Mouse (Mus musculus) lung, postnatal 4 days (tissue): ENCODE results near the gene Mindy2.

Experiments
- DNase-seq, 2 experiments: peaks; one replicate each; pipeline ENCODE4 v3.0.0; 2021

Mindy2 gene

DNA sequence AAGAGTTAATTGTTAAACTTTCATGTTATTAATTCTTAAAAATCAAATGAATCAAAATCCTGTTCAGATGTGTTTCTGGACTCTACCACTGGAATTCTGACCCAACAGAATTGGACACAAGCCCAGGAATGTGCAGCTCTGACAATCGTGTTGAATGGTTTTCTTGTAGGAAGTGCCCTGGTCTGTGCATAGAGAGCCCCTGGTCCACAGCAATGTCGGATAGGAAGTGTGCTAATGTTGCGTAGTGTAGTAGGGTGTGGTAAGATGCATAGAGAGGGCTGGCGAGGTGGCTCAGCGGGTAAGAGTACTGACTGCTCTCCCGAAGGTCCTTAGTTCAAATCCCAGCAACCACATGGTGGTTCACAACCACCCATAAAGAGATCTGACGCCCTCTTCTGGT is 9.8 kb upstream of the Mindy2 start:
- DNase-seq, result peak in 1 of 2 experiments; percentile 10

DNA sequence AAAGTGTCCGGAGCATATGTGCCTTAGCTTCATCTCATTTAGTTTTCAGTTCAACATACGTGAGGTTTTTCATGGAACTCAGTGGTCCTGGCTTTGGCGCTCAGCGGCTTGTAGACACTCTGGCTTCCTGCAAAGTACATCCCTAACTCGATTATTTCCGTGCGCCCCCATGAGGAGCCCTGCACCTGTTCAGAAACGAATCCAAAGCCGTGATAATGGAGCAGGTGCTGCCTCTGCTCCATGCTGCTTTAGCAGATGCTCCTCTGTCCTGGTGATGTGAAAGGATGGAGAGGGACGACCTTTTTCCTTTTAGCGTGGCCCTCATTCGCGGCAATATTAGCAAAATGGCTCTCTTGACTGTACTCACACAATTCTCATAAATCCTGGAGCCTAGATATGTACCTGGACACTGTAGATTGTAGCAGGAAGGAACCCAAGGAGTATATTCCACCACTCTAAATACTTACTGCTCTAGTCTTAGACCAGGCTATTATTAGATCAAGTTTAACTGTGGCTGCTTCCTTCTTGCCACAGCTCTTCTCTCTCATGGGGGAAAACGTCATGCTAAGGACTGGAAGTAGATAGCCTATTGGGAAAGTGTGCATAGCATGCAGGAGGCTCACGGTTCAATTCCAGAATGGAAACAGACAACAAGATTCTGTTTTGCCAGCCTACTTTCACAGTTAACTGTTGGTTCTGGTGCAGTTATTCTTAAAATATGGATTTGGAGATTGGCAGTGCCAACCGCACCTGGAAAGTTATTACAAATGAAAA is 8.6 kb upstream of the Mindy2 start:
- DNase-seq, result no peak

DNA sequence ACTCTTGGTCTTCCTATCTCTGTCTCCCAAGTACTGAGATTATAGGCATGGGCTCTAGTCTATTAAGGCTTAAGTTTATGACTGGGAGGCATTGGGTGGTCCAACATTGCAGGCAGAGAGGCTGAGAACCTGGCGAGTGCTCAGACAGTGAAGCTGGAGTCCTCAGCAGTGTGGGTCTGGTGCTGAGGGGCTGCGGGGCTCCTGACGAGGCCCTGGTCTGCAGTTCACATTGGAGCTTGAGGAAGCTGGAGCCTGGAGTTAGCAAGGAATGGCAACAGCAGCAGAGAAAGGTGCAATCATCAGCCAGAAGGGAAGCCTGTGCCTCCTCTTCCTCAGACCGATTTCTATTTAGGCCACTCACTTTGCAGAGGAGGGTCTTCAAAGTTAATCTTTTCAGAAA is 7.9 kb upstream of the Mindy2 start:
- DNase-seq, result no peak

DNA sequence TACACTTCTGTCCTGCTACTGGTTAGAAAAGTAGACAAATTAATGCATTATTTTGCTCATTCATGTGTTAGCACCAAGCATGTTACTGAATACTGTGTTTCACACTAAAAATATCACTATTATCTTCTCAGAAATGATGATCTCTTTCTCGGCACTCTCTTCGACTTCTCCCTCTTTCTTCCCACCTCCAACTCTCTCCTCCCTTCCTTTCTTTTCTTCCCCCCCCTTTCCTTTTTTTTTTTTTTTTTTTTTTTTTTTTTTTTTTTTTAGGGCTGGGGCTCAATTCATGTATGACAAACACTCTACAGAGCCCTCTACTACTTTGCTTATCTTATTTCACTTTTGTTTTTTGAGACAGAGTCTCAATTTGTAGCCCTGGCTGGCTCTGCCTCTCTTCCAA is 1.3 kb upstream of the Mindy2 start:
- no peak for DNase-seq

DNA sequence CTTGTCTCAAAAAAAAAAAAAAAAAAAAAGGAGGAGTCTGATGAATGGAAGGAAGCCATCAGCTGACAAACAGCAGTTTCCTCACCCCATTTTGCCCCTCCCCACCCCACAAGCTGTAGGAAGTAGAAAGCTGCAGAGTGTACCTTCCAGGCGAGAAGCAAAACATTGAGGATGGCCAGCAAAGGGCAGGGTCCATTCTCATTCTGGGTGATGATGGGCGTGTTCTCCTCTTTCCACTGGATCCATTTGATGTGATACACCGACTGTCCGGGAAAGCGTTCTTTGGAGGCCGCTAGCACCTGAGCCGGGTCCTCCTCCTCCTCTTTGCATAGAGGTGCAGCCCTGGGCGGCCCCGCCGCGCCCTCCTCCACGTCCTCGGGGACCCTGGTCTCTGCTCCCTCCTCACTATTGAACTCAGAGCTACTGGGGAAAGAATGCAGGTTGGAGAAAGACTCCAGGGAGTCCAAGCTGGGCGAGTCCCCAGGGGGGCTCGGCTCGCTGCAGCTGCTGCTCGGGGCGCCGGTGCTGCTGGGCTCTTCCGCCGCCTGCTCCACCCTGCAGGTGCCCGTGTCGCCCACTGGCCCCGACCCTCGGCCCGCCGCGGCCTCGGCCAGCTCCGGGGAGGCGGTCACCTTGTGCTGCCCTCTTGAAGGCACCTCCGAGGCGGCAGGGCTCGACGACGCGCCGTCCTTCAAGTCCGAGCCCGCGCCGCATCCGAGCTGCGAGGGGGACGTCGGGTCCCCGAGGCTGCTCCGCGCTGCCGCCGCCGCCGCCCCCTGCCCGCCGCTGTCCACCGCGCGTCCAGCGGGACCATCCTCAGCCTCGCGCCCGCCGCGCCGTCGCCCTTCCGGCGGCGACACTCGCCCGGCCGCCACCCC is 605 bp downstream of the Mindy2 start, which contains the start of gene Gm10642:
Gene Gm10642 (plus strand): TSS at position 122 of the 878 bp plus-strand sequence.
- peak; percentile 56 to 69 for DNase-seq

DNA sequence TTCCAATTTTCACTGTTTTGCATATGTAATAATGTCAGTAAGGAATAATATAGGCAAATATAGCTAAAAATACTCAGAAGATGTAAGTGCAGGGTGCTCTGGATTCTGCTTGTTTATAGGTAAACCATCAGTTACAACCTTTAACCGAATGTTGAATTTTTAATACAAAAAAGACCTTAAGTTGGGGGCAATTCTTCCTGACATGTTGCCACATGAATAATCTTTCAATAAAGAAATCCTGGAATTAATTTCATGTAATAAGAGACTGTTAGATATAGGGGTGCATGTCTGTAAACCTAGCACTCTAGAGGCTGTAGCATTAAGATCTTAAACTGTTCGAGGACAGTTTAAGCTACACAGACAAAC is 1.2 kb downstream of the Mindy2 start:
- no peak for DNase-seq

DNA sequence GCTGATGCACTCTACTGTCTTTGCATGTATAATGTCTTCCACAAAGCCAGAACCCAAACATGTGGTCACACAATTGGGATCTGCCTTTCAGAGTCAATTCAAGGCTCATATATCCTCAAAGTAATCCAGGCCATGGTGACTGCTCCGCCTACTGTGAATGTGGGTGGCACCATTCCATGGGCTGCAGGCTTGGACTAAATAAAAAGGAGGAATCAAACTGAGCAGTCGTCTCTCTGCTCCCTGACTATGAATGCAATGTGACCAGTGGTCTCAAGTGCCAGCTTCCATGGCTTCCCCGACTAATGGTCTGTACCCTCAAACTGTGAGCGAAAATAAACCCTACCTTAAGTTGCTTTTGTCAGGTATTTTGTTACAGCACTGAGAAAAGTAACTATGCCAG is 2.5 kb downstream of the Mindy2 start:
- DNase-seq, result no peak

DNA sequence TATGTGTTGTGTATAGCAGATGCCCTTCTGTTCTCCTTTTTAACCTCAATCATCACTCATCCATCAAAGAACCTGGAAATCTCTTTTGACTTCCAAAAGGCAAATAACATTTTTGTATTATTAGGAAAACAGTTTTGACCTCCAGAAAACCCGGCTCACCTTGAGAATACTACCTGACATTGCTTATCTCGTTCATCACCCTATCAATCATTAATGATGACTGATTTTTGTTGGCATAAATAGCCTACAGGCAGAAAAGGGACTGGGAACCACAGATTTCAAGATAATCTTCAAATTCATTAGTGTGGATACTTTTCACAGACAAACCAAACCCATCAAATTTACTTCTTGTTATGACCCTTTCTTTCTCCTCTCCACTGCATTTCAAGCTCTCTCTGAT is 3.1 kb downstream of the Mindy2 start:
- DNase-seq, result no peak

DNA sequence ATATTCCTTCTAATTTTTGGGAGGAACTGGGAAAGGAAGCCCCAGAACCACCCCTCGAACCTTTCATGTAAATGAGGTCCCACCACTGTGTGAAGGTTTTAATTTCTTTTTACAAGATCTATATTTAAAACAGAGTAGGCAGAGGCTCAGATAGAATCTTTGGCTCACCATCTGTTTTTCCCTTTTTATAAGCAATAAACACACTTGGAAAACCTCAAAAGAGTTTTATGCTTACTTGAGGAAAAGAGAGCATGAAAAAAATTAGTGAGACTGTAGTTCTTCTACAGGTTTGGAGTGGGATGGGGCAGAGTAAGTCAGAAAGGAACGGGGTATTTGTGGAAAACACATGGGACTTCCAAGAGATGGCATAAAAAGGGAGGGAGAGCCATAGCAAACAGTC is 4.8 kb downstream of the Mindy2 start:
- DNase-seq, result no peak

DNA sequence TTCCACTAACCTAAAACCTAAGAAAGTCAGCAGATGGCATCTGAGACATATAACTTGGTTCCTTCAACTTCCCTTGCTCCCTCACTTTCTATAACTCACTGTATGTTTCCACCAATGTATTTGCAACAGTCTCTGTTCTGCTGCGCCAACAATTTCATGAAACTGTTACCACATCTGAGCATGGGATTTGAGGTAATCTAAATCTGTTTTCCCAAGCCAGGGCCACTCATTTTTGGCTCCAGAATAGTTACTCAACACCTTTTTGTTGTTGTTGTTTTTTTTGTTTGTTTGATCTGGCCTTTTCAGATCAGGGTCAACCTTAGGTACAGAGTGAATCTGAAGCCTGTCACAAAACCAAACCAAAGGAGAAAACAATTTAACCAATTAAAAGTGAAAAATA is 6.0 kb downstream of the Mindy2 start:
- DNase-seq, result no peak

DNA sequence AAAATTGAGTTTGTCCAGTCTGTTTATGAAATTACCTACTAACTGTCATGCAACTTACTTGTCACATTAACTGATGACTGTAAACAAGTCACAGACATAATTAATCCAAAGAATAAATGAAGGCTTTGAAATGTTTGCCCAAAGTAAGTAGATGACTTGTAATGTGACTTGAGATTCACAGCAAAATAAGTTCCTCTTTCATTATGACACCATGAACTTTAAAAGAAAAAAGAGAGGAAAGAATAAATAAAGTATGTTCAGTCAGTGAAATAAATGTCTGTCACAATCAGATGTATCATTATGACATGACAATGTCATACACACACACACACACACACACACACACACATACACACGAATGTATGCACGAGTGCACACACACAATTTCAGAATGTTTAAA is 6.7 kb downstream of the Mindy2 start:
- no peak for DNase-seq

DNA sequence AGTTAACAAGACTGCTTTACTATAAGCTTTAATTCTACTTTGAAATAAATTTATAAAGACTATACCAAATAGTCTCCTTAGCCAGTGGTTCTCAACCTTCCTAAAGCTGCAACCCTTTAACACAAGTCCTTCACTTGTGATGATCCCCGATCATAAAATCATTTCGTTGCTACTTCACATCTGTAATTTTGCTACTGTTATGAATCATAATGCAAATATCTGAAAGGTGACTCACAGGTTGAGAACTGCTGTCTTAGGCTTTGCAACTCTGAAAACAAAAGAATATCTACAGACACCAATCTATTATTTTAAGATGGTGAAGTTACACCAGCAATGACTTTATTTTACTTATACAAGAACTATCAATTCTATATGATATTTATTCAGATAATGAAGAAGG is 20.2 kb downstream of the Mindy2 start:
- no peak for DNase-seq

DNA sequence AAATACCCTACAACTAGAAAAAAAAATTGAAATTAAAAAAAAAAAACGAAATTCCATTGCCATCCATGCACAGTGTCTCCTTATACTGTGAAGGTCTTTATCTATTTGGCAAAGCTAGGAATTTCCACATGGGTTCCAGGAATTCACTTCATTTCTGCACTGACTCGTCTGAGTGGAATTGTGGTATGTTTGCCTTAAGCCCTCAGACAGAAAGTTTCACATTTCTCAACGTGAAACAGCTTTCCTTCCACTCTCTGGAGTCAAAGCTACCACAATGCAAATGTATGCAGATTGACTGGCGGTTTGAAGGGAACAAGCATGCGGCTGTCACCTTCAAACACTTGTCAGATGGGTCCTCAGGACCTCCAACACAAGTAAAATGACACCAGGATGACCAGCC is 25.3 kb downstream of the Mindy2 start:
- DNase-seq, result no peak

DNA sequence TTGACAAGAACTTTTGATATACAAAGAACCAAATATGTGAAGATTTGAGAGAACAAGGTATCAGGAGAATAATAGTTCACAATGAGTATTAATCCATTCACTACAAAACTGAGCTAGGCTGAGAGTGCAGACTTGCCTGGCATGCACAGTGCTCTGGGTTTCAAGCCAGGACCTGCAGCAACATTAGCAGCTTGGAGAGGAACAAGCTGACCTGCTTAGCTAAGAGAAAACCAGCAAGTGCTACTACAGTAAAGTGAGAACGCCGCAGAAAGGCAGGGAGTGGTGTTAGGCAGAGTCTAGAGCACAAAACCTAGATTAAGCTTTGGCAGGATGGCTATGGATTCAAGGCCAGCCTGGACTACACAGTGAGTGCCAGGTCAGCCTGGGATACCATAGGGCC is 27.3 kb downstream of the Mindy2 start:
- no peak for DNase-seq

DNA sequence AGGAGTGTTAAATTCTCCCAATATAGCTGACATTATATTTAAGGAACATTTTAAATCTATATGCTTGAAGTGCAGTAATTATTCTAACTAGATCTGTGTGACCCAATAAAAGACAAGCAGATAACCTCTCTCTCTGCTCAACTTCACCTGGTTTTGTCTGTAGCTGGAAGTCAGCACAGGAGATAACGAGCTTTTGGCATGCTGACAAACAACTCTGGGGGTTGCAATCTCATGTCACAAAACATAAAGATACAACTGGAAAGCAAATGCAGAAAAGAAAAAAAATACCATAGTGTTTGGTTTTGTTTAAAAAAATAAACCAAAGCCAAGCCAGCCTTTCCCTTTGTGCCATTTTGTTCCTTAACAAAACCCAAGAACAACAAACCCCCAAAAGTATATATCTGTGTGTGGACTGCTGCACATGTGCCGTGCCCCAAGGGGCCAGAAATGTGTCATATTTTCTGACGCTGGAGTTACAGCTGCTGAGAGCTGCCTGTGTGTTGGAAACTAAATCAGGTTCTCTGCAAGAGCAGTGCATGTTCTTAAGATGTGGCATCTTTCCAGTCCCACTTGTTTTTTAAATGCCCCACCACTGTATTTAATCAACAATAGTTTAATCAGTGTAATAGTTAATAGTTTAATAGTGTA is 45.8 kb downstream of the Mindy2 start:
- DNase-seq, result no peak

DNA sequence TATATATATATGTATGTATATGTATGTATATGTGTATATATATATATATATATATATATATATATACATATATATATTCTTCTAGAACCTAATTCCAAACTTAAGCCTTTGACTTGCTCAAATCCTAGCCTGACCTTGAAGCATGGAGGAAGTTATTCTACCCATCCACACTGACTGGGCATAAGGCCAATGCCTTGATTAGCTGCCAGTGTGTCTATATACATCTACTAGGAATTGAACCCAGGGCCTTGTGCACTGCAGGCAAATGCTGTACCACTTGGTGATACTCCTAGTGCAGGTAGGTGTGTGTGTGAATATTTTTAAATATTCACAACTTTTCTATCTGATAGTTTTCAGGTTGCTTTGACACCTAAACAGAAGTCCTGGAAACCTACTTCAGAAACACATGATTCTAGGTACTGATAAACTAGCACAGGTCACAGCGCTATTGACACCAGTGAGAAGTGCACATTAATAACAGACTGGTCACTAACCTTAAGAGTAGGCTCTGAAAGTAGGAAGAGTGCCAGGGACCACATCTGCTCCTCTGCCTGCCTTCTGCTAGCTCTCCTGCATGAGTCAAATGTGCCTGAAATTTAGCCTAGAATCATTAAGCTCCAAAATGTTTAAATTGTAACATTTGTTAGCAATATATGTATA is 54.7 kb downstream of the Mindy2 start:
- DNase-seq, result no peak

DNA sequence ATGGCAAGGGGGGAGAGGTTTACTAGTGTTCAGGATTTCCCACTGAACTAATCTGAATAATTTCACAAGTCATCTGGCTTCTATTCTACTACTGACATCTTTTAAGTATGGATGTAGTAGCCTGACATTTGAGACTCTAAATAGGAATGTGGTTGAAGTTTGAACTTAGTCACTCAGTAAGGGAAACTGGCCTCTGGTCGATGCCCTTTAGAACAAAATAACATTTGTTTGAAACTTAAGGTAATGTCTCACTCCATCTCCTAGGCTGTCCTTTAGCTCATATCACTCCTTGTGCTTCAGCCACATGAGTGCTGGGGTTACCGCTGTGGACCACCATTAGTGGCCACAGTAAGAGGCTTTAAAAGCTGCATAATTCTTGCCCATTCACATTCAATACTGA is 58.7 kb downstream of the Mindy2 start:
- DNase-seq, result no peak

DNA sequence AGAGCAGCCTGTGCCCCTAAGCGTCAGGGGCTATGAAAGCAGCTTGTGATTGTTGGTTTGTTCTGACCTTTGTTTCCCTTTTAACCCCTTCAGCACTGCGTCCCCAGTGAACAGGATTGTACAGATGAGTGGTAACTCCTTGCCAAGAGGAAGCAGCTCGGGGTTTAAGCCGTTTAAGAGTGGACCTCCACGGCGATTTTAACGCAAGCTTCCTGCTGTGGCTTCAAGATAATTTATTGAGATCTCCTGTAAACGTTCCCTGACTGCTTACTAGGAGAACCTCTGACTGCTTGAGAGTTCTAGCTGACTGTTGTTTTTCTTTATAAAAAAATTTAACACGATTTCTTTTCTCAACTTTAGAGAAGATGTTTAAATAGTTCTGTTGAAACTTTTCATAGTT is 65.5 kb downstream of the Mindy2 start:
- no peak for DNase-seq

DNA sequence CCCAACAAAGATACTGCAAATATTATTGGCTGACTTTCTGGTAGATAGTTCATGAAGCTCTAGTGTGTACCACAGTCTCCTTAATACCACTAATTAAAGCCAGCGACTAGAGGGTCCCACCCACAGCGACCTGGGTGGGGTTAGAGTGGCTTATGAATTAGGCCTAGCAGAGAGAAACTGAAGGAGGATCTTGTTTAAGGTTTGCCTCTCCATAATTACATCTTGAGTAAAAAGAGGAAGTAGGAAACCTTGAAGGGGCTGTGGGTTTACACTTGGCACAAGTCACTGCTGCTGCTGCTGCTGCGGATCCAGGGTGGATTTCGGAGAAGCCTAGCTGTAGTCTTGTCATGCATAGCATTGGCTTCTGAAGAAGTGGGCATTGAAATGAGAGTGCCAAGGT is 66.2 kb downstream of the Mindy2 start:
- no peak for DNase-seq

DNA sequence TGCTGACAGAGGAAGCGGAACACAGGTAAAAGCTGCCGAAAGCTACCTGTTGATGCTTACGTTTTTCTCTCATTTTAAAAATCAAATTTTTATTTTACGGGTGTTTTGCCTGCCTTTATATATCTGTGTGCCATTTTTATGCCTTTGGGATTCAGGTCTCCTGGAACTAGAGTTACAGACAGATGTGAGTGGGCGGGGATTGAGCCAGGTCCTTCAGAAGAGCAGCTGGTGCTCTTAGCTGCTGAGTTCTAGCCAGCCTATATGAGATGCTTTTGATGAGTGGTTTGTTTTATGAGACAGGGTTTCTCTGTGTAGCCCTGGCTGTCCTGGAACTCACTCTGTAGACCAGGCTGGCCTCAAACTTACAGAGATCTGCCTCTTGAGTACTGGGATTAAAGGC is 69.8 kb downstream of the Mindy2 start:
- no peak for DNase-seq

DNA sequence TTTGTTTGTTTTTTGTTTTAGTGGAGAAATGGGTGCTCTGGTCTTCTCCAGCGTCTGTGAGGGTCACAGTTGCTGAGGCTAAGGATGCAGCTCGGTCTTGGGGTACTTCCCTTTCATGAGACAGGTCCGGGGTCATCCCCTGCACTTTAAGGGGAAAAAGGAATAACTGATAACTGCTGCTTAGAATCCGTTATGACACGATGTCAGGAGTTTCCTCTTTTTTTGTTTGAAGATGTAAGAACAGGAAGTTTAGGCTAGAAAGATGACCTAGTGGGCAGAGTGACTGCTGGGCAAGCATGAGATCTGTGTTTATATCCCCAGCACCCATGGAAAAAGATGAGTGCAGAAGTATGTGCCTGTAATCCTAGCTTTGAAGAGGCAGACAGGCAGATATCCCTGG is 71.8 kb downstream of the Mindy2 start:
- no peak for DNase-seq

DNA sequence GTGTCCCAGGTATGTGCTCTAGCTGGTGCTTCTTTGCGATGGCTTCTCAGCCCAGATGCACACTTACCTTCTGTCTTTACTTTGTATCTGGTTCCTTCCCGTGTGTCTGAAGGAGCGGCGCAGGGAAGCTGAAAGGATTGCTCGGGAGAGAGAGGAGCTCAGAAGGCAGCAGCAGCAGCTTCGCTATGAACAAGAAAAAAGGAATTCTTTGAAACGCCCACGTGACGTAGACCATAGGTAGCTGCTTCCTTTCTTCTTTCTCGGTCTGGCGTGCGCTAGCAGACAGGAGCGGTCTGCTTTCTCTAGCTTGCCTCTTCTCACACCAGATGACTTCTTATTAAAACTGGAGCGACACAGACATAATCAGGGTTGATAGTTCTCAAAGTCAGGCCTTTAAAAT is 72.3 kb downstream of the Mindy2 start:
- DNase-seq, result no peak

DNA sequence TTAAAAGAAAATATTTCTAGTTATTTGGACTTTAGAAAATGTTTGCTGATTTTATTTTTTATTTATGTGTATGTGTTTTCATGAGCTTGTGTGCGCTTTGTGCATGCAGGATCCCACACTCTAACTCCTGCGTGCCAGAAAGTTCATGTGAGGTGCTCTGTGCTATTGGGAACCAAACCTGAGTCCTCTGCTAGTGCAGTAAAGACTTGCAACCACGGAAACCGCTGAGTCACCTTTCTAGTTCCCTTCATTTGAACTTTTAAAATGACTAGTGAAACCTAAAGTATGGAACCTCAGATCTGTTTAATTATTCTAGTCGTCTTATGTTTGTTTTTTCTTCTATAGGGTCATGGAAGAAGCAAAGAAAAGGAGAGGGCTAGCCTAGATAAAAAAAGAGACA is 76.0 kb downstream of the Mindy2 start:
- no peak for DNase-seq
